Mouse (Mus musculus) testis, adult 2 months (tissue): ENCODE measurements around the gene Mrpl20.

Experiments
- CTCF ChIP-seq: fragments of 200-500 bp; IDR thresholded peaks from 2 replicates; pipeline ENCODE4 v1.5.1; 2012; ENCODE audit warnings: low read depth, mild to moderate bottlenecking, inconsistent platforms, low read length, moderate library complexity; ENCODE audit not compliant: control insufficient read depth, insufficient read depth, insufficient replicate concordance
- POLR2A ChIP-seq: fragments of 200-500 bp; IDR thresholded peaks from 2 replicates; pipeline ENCODE4 v1.6.1; 2012; ENCODE audit warnings: low read depth, mild to moderate bottlenecking, inconsistent platforms, low read length, moderate library complexity; ENCODE audit not compliant: control insufficient read depth

DNA sequence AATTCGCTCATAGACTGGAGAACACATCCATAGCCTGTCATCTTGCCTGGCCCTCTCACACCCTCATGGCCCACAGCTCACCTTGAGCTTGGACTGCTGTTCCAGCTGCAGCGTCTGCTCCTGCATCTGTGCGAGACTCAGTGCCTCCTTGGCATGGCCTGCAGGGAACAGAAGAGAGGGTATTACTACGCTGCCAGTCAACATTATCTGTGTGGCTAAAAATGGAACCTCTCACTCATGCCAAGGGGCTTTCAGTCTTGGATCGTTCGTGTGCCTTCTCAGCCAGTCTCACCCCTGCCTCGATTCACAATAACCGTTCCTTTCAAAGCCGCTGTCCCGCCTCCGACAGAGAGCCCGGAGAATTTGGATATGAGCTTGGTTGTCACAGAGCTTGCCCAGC is 45.7 kb upstream of the Mrpl20 start:
- TF ChIP-seq POLR2A: no peak
- no peak for TF ChIP-seq CTCF
